22 mouse cellular contexts compared by ENCODE assay signal in the genomic region with DNA sequence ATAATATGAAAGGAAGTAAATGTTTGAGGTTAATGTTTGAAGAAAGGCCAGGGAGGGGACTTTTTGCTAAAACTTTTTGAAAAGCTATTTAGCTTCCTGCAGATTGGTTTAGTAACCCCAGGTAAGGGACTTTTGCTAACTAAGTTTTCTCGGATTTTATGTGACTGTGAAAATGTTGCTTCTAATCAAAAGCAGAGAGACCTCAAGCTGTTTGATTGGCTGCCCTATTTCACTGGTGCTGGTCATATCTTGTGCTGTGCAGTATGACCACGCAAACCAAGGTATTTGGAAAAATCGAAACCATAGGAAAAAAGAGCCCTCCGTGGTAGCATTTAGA. TPM values are rescaled to one million over a fixed set of nuclear protein-coding genes. Genes with fewer than 3 reads are reported as not detected.
A peak's percentile ranks its signal among the peaks of the same experiment; 100 is the strongest.
DNase-seq lines count a peak whose midpoint lies in the region; ATAC-seq and TF ChIP-seq lines count a peak whose summit lies in the region.
"Had no signal": no experiment of that assay in that cellular context is flagged by ENCODE, and none has a peak within 500 bp of the region (broad histone marks: within the 10 kb centered on the region; RNA-seq: fewer than 3 reads in every experiment).

No protein-coding gene starts in this region.

- no peak overlapping the region for H3K9ac ChIP-seq in embryonic facial prominence, embryonic 11.5 days (replicated peaks; ENCODE audit: low read length)
- 0 out of 2 replicates have a peak overlapping the region, but pooled peaks have one; percentile 6 for H3K9ac ChIP-seq in limb, embryonic 14.5 days (ENCODE audit: low read depth, low read length, severe bottlenecking)
- no peak overlapping the region for H3K9ac ChIP-seq in forebrain, postnatal 0 days
- H3K9ac ChIP-seq: forebrain, embryonic 12.5 days; heart, embryonic 12.5 days; intestine, embryonic 15.5 days; kidney, embryonic 15.5 days; liver, embryonic 15.5 days; midbrain, embryonic 13.5 days had no signal

- no peaks in the 10 kb centered on the region for H3K27me3 ChIP-seq in embryonic facial prominence, embryonic 11.5 days (ENCODE audit: control insufficient read depth, insufficient read depth, low read length)
- H3K27me3 ChIP-seq in embryonic facial prominence, embryonic 10.5 days (replicated peaks; ENCODE audit: low read depth, poor library complexity, severe bottlenecking): no peaks in the 10 kb centered on the region
- H3K27me3 ChIP-seq in limb, embryonic 14.5 days (ENCODE audit: control insufficient read depth, insufficient read depth, low read length): no peaks in the 10 kb centered on the region
- H3K27me3 ChIP-seq in forebrain, postnatal 0 days (ENCODE audit: insufficient read depth, low read length): no peaks in the 10 kb centered on the region
- H3K27me3 ChIP-seq in hindbrain, embryonic 10.5 days (ENCODE audit: insufficient read depth, poor library complexity, severe bottlenecking): no peaks in the 10 kb centered on the region
- H3K27me3 ChIP-seq: forebrain, embryonic 12.5 days; heart, embryonic 12.5 days; intestine, embryonic 15.5 days; kidney, embryonic 15.5 days; liver, embryonic 15.5 days; midbrain, embryonic 13.5 days had no signal

- no peak overlapping the region for H3K27ac ChIP-seq in embryonic facial prominence, embryonic 11.5 days (replicated peaks; ENCODE audit: low read depth, low read length)
- no peak overlapping the region for H3K27ac ChIP-seq in embryonic facial prominence, embryonic 10.5 days (replicated peaks)
- peak overlapping the region; percentile 73 for H3K27ac ChIP-seq in limb, embryonic 14.5 days (replicated peaks; ENCODE audit: low read depth, low read length)
- H3K27ac ChIP-seq in forebrain, postnatal 0 days (ENCODE audit: low read depth, low read length): no peak overlapping the region
- no peak overlapping the region for H3K27ac ChIP-seq in hindbrain, embryonic 10.5 days
- H3K27ac ChIP-seq: forebrain, embryonic 12.5 days; intestine, embryonic 15.5 days; kidney, embryonic 15.5 days; liver, embryonic 15.5 days; macrophage; midbrain, embryonic 13.5 days had no signal

- WGBS in embryonic facial prominence, embryonic 11.5 days: 65% methylated on average over 4 of the region's 4 CpGs
- WGBS in embryonic facial prominence, embryonic 10.5 days: 76% methylated on average over 4 of the region's 4 CpGs
- 27% methylated on average over 4 of the region's 4 CpGs for WGBS in limb, embryonic 14.5 days
- WGBS in forebrain, postnatal 0 days: 84% methylated on average over 4 of the region's 4 CpGs
- WGBS in hindbrain, embryonic 10.5 days: 76% methylated on average over 4 of the region's 4 CpGs

- no peak overlapping the region for H3K4me3 ChIP-seq in embryonic facial prominence, embryonic 11.5 days (ENCODE audit: low read depth, low read length)
- H3K4me3 ChIP-seq in embryonic facial prominence, embryonic 10.5 days: no peak overlapping the region
- H3K4me3 ChIP-seq in limb, embryonic 14.5 days (replicated peaks; ENCODE audit: low read length): peak overlapping the region; percentile 14; the same call in 1 of the 2 replicates
- H3K4me3 ChIP-seq in forebrain, postnatal 0 days (ENCODE audit: low read depth, low read length): no peak overlapping the region
- H3K4me3 ChIP-seq in hindbrain, embryonic 10.5 days: no peak overlapping the region
- H3K4me3 ChIP-seq: forebrain, embryonic 12.5 days; heart, embryonic 12.5 days; intestine, embryonic 15.5 days; kidney, embryonic 15.5 days; liver, embryonic 15.5 days; midbrain, embryonic 13.5 days; myocyte had no signal

- DNase-seq in embryonic facial prominence, embryonic 11.5 days (ENCODE audit: low spot score): peak; percentile 22
- DNase-seq in embryonic facial prominence, embryonic 10.5 days (ENCODE audit: low spot score): no peak
- peak; percentile 55 for DNase-seq in forelimb bud, embryonic 11.5 days (ENCODE audit: low read depth, low spot score)
- DNase-seq in limb, embryonic 14.5 days (ENCODE audit: low spot score): peak; percentile 42
- DNase-seq in adrenal gland, postnatal 14 days: no peak
- no peak for DNase-seq in forebrain, postnatal 0 days
- DNase-seq in hindbrain, embryonic 10.5 days (ENCODE audit: low spot score): no peak
- DNase-seq: adrenal gland, postnatal 36 days; cerebellum, adult 8-10 months; heart, postnatal 4 days; layer of hippocampus, postnatal 36 days; right cerebral cortex, postnatal 4 days; thymus, adult 2 months had no signal

- H3K9me3 ChIP-seq in embryonic facial prominence, embryonic 11.5 days (replicated peaks; ENCODE audit: control insufficient read depth, low read length): no peaks in the 10 kb centered on the region
- H3K9me3 ChIP-seq in embryonic facial prominence, embryonic 10.5 days: no peaks in the 10 kb centered on the region
- no peaks in the 10 kb centered on the region for H3K9me3 ChIP-seq in limb, embryonic 14.5 days (ENCODE audit: control insufficient read depth, low read length)
- no peaks in the 10 kb centered on the region for H3K9me3 ChIP-seq in forebrain, postnatal 0 days (ENCODE audit: low read length)
- no peaks in the 10 kb centered on the region for H3K9me3 ChIP-seq in hindbrain, embryonic 10.5 days
- H3K9me3 ChIP-seq: forebrain, embryonic 12.5 days; heart, embryonic 12.5 days; intestine, embryonic 15.5 days; kidney, embryonic 15.5 days; liver, embryonic 15.5 days; midbrain, embryonic 13.5 days had no signal

- no peaks in the 10 kb centered on the region for H3K4me1 ChIP-seq in embryonic facial prominence, embryonic 11.5 days (ENCODE audit: control insufficient read depth, insufficient read depth, low read length)
- no peaks in the 10 kb centered on the region for H3K4me1 ChIP-seq in embryonic facial prominence, embryonic 10.5 days
- peaks cover 19% of the 10 kb centered on the region for H3K4me1 ChIP-seq in limb, embryonic 14.5 days (ENCODE audit: control insufficient read depth, insufficient read depth, low read length)
- H3K4me1 ChIP-seq in forebrain, postnatal 0 days (ENCODE audit: insufficient read depth): no peaks in the 10 kb centered on the region
- no peaks in the 10 kb centered on the region for H3K4me1 ChIP-seq in hindbrain, embryonic 10.5 days (replicated peaks)
- H3K4me1 ChIP-seq: forebrain, embryonic 12.5 days; heart, embryonic 12.5 days; kidney, embryonic 15.5 days; liver, embryonic 15.5 days; midbrain, embryonic 13.5 days had no signal

- TF ChIP-seq POLR2A in limb, embryonic 14.5 days (IDR thresholded peaks at IDR 0.05; ENCODE audit: borderline replicate concordance, extremely low read depth, insufficient read depth, insufficient read length): no peak

- no peak overlapping the region for H3K4me2 ChIP-seq in embryonic facial prominence, embryonic 11.5 days (ENCODE audit: low read depth, low read length)
- peak overlapping the region; percentile 42 for H3K4me2 ChIP-seq in limb, embryonic 14.5 days (replicated peaks; ENCODE audit: low read depth, low read length, severe bottlenecking)
- no peak overlapping the region for H3K4me2 ChIP-seq in forebrain, postnatal 0 days (ENCODE audit: low read depth)
- H3K4me2 ChIP-seq: forebrain, embryonic 12.5 days; heart, embryonic 12.5 days; intestine, embryonic 15.5 days; kidney, embryonic 15.5 days; liver, embryonic 15.5 days; midbrain, embryonic 13.5 days had no signal

- no peaks in the 10 kb centered on the region for H3K36me3 ChIP-seq in embryonic facial prominence, embryonic 11.5 days (replicated peaks; ENCODE audit: control insufficient read depth, insufficient read depth, low read depth, low read length)
- H3K36me3 ChIP-seq in embryonic facial prominence, embryonic 10.5 days (replicated peaks): no peaks in the 10 kb centered on the region
- H3K36me3 ChIP-seq in limb, embryonic 14.5 days (ENCODE audit: control insufficient read depth, insufficient read depth, low read length): no peaks in the 10 kb centered on the region
- H3K36me3 ChIP-seq in forebrain, postnatal 0 days (ENCODE audit: insufficient read depth): no peaks in the 10 kb centered on the region
- no peaks in the 10 kb centered on the region for H3K36me3 ChIP-seq in hindbrain, embryonic 10.5 days
- H3K36me3 ChIP-seq: forebrain, embryonic 12.5 days; heart, embryonic 12.5 days; intestine, embryonic 15.5 days; kidney, embryonic 15.5 days; liver, embryonic 15.5 days; midbrain, embryonic 13.5 days had no signal

- no peak for ATAC-seq in embryonic facial prominence, embryonic 11.5 days (replicated peaks; ENCODE audit: insufficient number of reproducible peaks, low FRiP score, low TSS enrichment, low read depth)
- ATAC-seq in CD4-positive, CD25-positive, alpha-beta regulatory T cell, adult 4 months: peak; percentile 54
- peak; percentile 68; the same call in 1 of the 2 replicates for ATAC-seq in limb, embryonic 14.5 days (ENCODE audit: low FRiP score, low read depth)
- ATAC-seq in forebrain, postnatal 0 days: no peak
- ATAC-seq: intestine, embryonic 15.5 days; midbrain, embryonic 13.5 days had no signal

- no peak for TF ChIP-seq CTCF in forebrain, postnatal 0 days (IDR thresholded peaks at IDR 0.05; ENCODE audit: low read depth)

RNA-seq across cellular contexts. Expression of a gene that starts 30.0 kb away (rescaled TPM):
- 48.4 and 48.9 TPM in 2 replicates for polyA plus RNA-seq in embryonic facial prominence, embryonic 11.5 days (2014; fragmentation: Nextera tagmentation; extraction: Ambion mirVana)
- 23.2 and 29.7 TPM in 2 replicates for polyA plus RNA-seq in embryonic facial prominence, embryonic 10.5 days (2016; fragmentation: Nextera tagmentation; extraction: Ambion mirVana)
- 100 to 1,000 TPM; 220 to 247 TPM for polyA plus RNA-seq in CD4-positive, CD25-positive, alpha-beta regulatory T cell, adult 4 months (2017; shearing (Covaris generic))
- 41.8 and 43.7 TPM in 2 replicates for polyA plus RNA-seq in limb, embryonic 14.5 days (2012; rRNA removed)
- 107 and 110 TPM in 2 replicates for polyA plus RNA-seq in limb, embryonic 14.5 days (2014; fragmentation: Nextera tagmentation; extraction: Ambion mirVana)
- total RNA-seq in adrenal gland, postnatal 14 days (2021): 145 and 150 TPM in 2 replicates
- 22.2 and 28.1 TPM in 2 replicates for total RNA-seq in forebrain, postnatal 0 days (2014; rRNA removed)
- 23.5 and 28.7 TPM in 2 replicates for polyA plus RNA-seq in forebrain, postnatal 0 days (2015; fragmentation: Nextera tagmentation; extraction: Ambion mirVana)
- polyA plus RNA-seq in hindbrain, embryonic 10.5 days (2016; fragmentation: Nextera tagmentation; extraction: Ambion mirVana): 34.9 and 43.8 TPM in 2 replicates

Comparison
In these comparisons a context has a peak if more than half of its experiments do, and no peak if none do; other contexts are left out.
1. DNase-seq: peak in embryonic facial prominence, embryonic 11.5 days (single experiment), forelimb bud, embryonic 11.5 days (single experiment) and limb, embryonic 14.5 days (single experiment); none in embryonic facial prominence, embryonic 10.5 days (single experiment), adrenal gland, postnatal 14 days (single experiment), forebrain, postnatal 0 days (single experiment) and hindbrain, embryonic 10.5 days (single experiment).
2. ATAC-seq: peak in CD4-positive, CD25-positive, alpha-beta regulatory T cell, adult 4 months (single experiment) and limb, embryonic 14.5 days (single experiment); none in embryonic facial prominence, embryonic 11.5 days (single experiment) and forebrain, postnatal 0 days (single experiment).